Mouse (Mus musculus) bone marrow macrophage, adult 2 months (primary cell): ENCODE data around the gene Ksr1. TPM values are rescaled to one million over a fixed set of nuclear protein-coding genes. Genes with fewer than 3 reads are reported as not detected.

Experiments used
- H3K27ac ChIP-seq: 2 replicates; pipeline ENCODE4 v1.5.1; 2012; ENCODE audit warnings: low read depth, low read length; ENCODE audit not compliant: insufficient read depth
- H3K4me1 ChIP-seq: 2 replicates; pipeline ENCODE4 v1.6.1; 2012; ENCODE audit warnings: low read length; ENCODE audit not compliant: control insufficient read depth, insufficient read depth
- H3K4me3 ChIP-seq: 2 replicates; pipeline ENCODE4 v1.5.1; 2012; ENCODE audit warnings: mild to moderate bottlenecking, low read length, moderate library complexity; ENCODE audit not compliant: insufficient read depth
- CTCF ChIP-seq: IDR thresholded peaks from 2 replicates; pipeline ENCODE4 v1.5.1; 2012; ENCODE audit warnings: low read depth, mild to moderate bottlenecking, low read length, moderate library complexity
- POLR2A ChIP-seq: IDR thresholded peaks from 2 replicates; pipeline ENCODE4 v1.6.1; 2012; ENCODE audit warnings: mild to moderate bottlenecking, low read depth, low read length, borderline replicate concordance
- polyA plus RNA-seq: library from polyadenylated mRNA; stranded (reverse); fragments of >200 nt; gene quantifications from 2 replicates; pipeline ENCODE4 v1.2.4, GENCODE M21; 2012; ENCODE audit not compliant: missing spikeins, insufficient read depth, insufficient read length

Gene Ksr1
- 3.7 and 6.0 TPM in 2 replicates for polyA plus RNA-seq

DNA sequence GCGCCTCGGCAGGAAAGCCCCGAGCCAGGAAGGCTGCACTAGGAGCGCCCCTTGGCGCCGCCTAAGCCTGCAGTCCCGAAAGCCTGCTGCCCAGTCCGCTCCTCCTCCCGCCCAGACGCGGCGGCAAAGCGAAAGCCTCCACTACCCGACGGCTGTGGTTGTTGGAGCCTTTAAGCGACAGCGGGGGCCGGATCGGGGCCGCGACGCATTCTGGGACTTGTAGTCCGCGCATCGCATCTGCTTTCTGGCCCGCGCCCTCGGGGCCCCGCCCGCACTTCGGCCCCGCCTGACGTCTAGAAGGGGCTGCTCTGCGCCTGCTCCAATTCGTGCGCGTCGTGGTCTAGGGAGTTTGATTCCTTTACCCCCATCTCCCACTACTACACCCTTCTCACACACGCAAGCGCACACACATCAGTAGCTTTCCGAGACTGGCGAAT, at the start of gene Ksr1:
Ksr1 (minus strand) TSS at position 77 of the 437 bp plus-strand sequence.
- Histone ChIP-seq H3K4me1 (peaks cover 11% of the 10 kb centered on the region; the same call in 1 of the 2 replicates), H3K27ac (no peak within 1 kb of the TSS)

DNA sequence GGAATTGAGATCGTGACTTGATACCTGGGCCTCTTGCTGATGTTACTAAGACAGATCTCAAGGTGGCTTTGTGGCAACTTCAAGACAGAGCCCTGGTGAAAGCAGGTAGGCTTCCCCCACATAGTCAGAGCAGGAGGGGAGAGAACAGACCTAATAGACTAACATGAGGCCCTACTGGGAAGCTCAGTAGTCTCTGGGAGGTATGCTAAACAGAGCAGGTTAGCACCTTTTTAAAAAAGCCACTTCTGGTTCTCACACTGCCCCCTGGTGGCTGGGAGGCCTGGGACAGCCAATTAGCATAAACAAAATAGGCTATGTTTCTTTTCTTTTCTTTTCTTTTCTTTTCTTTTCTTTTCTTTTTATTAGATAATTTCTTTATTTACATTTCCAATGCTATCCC, 46.0 kb upstream of the Ksr1 start:
- TF ChIP-seq POLR2A = no peak
- peak; percentile 72 for TF ChIP-seq CTCF
- Histone ChIP-seq H3K27ac (no peak overlapping the region), H3K4me1 (peaks cover 12% of the 10 kb centered on the region), H3K4me3 (no peak overlapping the region)

More for the DNA sequence above, at the start of gene Ksr1:
- TF ChIP-seq POLR2A (no peak), CTCF (no peak)
- H3K4me3 ChIP-seq = peak within 1 kb of the TSS; percentile 80

DNA sequence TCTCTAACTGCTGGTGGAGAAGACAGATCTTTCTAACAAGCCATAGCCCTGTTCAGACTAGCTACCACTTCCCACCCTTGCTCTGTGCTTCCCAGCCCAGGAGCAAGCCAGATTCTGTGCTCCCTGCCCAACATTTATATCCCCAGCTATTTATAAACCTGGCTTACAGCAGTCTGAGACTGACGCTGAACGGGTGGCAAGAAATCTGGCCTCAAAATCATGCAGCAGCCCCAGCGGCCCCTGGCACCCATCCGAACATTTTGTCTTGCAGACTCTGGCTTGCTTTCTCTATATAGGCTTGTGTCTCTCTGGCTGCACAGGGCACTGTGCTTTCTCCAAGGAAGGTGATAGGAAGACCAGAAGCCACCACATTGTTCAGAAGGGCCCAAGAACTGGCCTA, 45.0 kb upstream of the Ksr1 start:
- Histone ChIP-seq H3K27ac (no peak overlapping the region), H3K4me1 (peaks cover 3% of the 10 kb centered on the region), H3K4me3 (no peak overlapping the region)
- no peak for TF ChIP-seq CTCF
- no peak for TF ChIP-seq POLR2A

- TF ChIP-seq CTCF (no peak), POLR2A (no peak)
- Histone ChIP-seq H3K4me1 (no peaks in the 10 kb centered on the region), H3K27ac (no peak overlapping the region), H3K4me3 (no peak overlapping the region)
Observed at GRCm38 (mm10) chr11:79190257-79190656, 44.0 kb upstream of the Ksr1 start.

GRCm38 (mm10) chr11:79188176-79188575, 42.0 kb upstream of the Ksr1 start:
- H3K27ac ChIP-seq = no peak overlapping the region
- no peaks in the 10 kb centered on the region for H3K4me1 ChIP-seq
- TF ChIP-seq POLR2A (no peak), CTCF (no peak)
- H3K4me3 ChIP-seq = no peak overlapping the region

- TF ChIP-seq CTCF = no peak
- TF ChIP-seq POLR2A = no peak
- no peak overlapping the region for H3K27ac ChIP-seq
Observed at GRCm38 (mm10) chr11:79187291-79187690, 41.1 kb upstream of the Ksr1 start.

GRCm38 (mm10) chr11:79185683-79186082, 39.5 kb upstream of the Ksr1 start:
- H3K4me3 ChIP-seq = no peak overlapping the region
- H3K4me1 ChIP-seq = no peaks in the 10 kb centered on the region
- TF ChIP-seq POLR2A (no peak), CTCF (no peak)
- no peak overlapping the region for H3K27ac ChIP-seq

More at GRCm38 (mm10) chr11:79187291-79187690, 41.1 kb upstream of the Ksr1 start:
- H3K4me1 ChIP-seq = no peaks in the 10 kb centered on the region
- H3K4me3 ChIP-seq = no peak overlapping the region

DNA sequence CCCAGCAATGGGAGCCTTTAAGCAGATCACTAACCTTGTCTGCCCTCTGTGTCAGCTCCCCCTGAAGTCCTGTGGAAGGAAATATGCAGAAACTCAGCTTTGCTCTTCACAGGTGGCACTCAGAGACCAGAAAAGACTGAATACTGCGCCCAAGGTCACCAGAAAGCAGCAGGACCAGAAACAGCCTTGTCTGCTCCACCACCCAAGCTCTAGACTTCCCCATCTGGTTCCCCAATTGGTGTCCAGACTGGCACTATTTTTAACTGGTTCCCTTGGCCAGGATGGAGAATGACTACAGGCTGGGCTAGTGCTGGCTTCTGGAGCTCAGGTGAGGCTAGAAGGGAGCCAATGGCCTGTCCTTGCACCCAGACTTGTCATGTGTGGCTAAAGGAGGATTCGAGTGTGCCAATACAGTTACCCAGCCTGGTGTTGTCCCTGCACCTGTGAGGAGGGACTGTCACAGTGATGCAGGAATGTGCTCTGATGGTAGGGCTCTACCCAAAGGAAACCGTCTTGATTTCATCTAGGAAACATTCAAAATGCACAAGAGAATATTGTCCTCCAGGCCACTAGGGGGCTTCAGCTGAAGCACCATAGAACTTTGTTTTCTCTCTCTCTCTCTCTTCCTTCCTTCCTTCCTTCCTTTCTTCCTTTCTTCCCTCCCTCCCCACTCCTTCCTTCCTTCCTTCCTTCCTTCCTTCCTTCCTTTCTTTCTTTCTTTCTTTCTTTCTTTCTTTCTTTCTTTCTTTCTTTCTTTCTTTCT, 38.1 kb upstream of the Ksr1 start:
- Histone ChIP-seq H3K4me3 (no peak overlapping the region), H3K27ac (no peak overlapping the region), H3K4me1 (no peaks in the 10 kb centered on the region)
- TF ChIP-seq POLR2A (no peak), CTCF (peak; percentile 13; the same call in 1 of the 2 replicates)

DNA sequence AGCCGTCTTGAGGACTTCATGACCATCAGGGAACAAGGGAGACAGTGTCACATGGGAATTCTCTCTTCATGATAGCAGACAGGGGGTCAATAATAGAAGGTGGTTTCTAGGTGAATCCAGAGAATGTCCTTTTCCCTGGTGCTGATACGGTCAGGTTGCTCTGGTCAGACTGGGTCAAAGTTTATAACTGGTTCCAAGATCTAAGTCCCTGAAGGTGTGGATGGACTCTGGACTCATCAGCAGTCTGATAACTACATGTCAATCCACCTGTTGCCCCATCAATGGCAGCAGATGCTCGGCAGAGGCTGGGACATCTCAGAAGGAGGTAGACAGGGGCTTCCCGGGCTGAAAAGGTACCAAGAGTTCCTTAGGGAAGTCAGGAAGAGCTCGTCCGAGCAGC, 37.2 kb upstream of the Ksr1 start:
- TF ChIP-seq CTCF = no peak
- TF ChIP-seq POLR2A = no peak
- H3K4me1 ChIP-seq = no peaks in the 10 kb centered on the region
- H3K27ac ChIP-seq = no peak overlapping the region
- H3K4me3 ChIP-seq = no peak overlapping the region

DNA sequence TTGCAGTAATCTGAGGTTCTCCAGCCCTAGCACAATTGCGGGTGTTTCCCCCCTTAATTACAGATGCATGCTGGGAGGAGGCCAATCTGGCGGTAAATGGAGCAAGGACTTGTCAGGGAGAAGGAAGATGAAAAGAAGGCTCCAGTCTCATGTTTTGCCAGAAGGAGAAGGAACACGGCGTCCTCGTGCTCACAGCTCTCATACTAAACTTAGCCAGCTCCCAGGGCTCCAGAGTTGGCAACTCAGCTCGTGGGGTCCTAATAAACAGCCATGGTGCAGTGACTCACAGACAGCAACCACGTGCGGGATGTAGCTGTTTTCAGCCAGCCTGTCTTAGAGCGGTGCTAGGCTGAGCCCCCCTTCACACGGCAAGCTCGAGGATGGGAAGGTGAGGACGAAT, 36.7 kb upstream of the Ksr1 start:
- Histone ChIP-seq H3K4me3 (no peak overlapping the region), H3K27ac (no peak overlapping the region), H3K4me1 (no peaks in the 10 kb centered on the region)
- TF ChIP-seq CTCF (no peak), POLR2A (no peak)

DNA sequence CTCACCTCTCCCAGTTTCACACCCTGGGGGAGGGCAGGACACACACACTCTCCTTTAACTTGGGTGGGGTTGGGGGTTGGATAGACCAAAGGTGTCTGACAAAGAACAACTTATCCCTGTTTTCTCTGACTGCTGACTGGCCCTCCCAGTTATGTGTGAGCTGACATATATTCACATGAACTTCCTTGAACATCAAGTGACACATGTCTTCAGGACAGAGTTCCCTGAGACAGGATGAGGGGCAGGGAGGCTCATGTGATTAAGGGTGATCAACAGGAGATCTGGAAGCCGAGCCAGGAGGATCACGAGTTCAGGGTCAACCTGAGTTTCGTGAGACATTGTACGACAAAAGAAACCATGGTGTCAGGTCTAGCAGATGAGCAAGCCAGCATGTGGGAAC, 35.7 kb upstream of the Ksr1 start:
- no peak for TF ChIP-seq CTCF
- no peak for TF ChIP-seq POLR2A
- H3K4me1 ChIP-seq = no peaks in the 10 kb centered on the region
- H3K4me3 ChIP-seq = no peak overlapping the region
- no peak overlapping the region for H3K27ac ChIP-seq
